Comparison of ENCODE assay signal across 30 mouse cellular contexts in the genomic region with DNA sequence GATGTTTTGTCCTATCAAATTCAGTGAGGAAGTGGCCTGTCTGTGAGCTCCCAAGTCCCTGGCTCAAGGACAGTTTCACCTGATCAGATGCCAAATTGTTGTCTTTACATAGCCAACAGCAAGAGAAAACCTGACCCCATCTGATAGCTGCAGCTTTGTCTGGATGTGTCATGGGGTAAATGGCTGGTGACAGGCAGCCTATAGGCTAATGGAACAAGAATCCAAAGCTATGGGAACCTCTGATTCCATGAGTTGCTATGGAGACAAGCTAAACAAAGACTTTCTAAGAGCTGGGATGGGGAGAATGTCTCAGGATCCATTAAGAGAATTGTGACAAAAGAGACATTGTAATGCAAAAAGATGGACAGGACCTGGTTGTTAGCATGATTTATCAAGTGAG.
DNase-seq lines count a peak whose midpoint lies in the region; ATAC-seq lines count a peak whose summit lies in the region.
"Had no signal": no experiment of that assay in that cellular context is flagged by ENCODE, and none has a peak within 500 bp of the region (broad histone marks: within the 10 kb centered on the region; RNA-seq: fewer than 3 reads in every experiment).

No protein-coding gene starts in this region.

- H3K4me2 ChIP-seq in forebrain, embryonic 14.5 days (ENCODE audit: low read length), result no peak overlapping the region
- no peak overlapping the region for H3K4me2 ChIP-seq in forebrain, embryonic 12.5 days
- no peak overlapping the region for H3K4me2 ChIP-seq in midbrain, embryonic 11.5 days
- no peak overlapping the region for H3K4me2 ChIP-seq in midbrain, embryonic 15.5 days
- no peak overlapping the region for H3K4me2 ChIP-seq in midbrain, embryonic 16.5 days (ENCODE audit: low read length)
- H3K4me2 ChIP-seq: heart, embryonic 13.5 days; hindbrain, embryonic 15.5 days; limb, embryonic 15.5 days; liver, embryonic 13.5 days; neural tube, embryonic 12.5 days had no signal

- no peak overlapping the region for H3K9ac ChIP-seq in forebrain, embryonic 14.5 days (ENCODE audit: low read length)
- no peak overlapping the region for H3K9ac ChIP-seq in forebrain, embryonic 12.5 days
- H3K9ac ChIP-seq in midbrain, embryonic 11.5 days (ENCODE audit: low read length), result no peak overlapping the region
- no peak overlapping the region for H3K9ac ChIP-seq in midbrain, embryonic 15.5 days
- H3K9ac ChIP-seq in midbrain, embryonic 16.5 days (ENCODE audit: low read depth, low read length), result no peak overlapping the region
- H3K9ac ChIP-seq: heart, embryonic 13.5 days; hindbrain, embryonic 15.5 days; limb, embryonic 15.5 days; liver, embryonic 13.5 days; neural tube, embryonic 12.5 days had no signal

- H3K4me3 ChIP-seq in forebrain, embryonic 14.5 days (ENCODE audit: low read depth, low read length), result no peak overlapping the region
- H3K4me3 ChIP-seq in forebrain, embryonic 12.5 days (replicated peaks), result no peak overlapping the region
- H3K4me3 ChIP-seq in midbrain, embryonic 11.5 days (ENCODE audit: low read depth, low read length), result no peak overlapping the region
- no peak overlapping the region for H3K4me3 ChIP-seq in midbrain, embryonic 15.5 days
- H3K4me3 ChIP-seq in midbrain, embryonic 16.5 days (ENCODE audit: low read depth, low read length), result no peak overlapping the region
- H3K4me3 ChIP-seq: heart, adult 2 months; heart, embryonic 13.5 days; hindbrain, embryonic 15.5 days; limb, embryonic 10.5 days; limb, embryonic 15.5 days; liver, embryonic 13.5 days; neural tube, embryonic 12.5 days had no signal

- H3K27me3 ChIP-seq in forebrain, embryonic 14.5 days (replicated peaks; ENCODE audit: control insufficient read depth, insufficient read depth, low read length), result no peaks in the 10 kb centered on the region
- no peaks in the 10 kb centered on the region for H3K27me3 ChIP-seq in forebrain, embryonic 12.5 days
- no peaks in the 10 kb centered on the region for H3K27me3 ChIP-seq in midbrain, embryonic 11.5 days (ENCODE audit: control insufficient read depth, insufficient read depth, low read length)
- H3K27me3 ChIP-seq in midbrain, embryonic 15.5 days (replicated peaks), result no peaks in the 10 kb centered on the region
- no peaks in the 10 kb centered on the region for H3K27me3 ChIP-seq in midbrain, embryonic 16.5 days (ENCODE audit: control insufficient read depth, insufficient read depth, low read depth, low read length)
- H3K27me3 ChIP-seq: heart, embryonic 13.5 days; hindbrain, embryonic 15.5 days; limb, embryonic 15.5 days; liver, embryonic 13.5 days; neural tube, embryonic 12.5 days had no signal

- ATAC-seq in forebrain, embryonic 14.5 days, result no peak
- no peak for ATAC-seq in forebrain, embryonic 12.5 days (ENCODE audit: low FRiP score)
- ATAC-seq in midbrain, embryonic 11.5 days (ENCODE audit: low FRiP score), result peak; percentile 73
- ATAC-seq in midbrain, embryonic 15.5 days (replicated peaks), result no peak; the same call in 1 of the 2 replicates
- 0 out of 2 replicates have a peak, but pooled peaks have one; percentile 39 for ATAC-seq in midbrain, embryonic 16.5 days
- ATAC-seq: forebrain, embryonic 16.5 days; lung, postnatal 0 days had no signal

- H3K27ac ChIP-seq in forebrain, embryonic 14.5 days (ENCODE audit: low read depth, low read length), result no peak overlapping the region
- H3K27ac ChIP-seq in forebrain, embryonic 12.5 days, result no peak overlapping the region
- H3K27ac ChIP-seq in midbrain, embryonic 11.5 days (ENCODE audit: low read depth, low read length), result no peak overlapping the region
- no peak overlapping the region for H3K27ac ChIP-seq in midbrain, embryonic 15.5 days
- no peak overlapping the region for H3K27ac ChIP-seq in midbrain, embryonic 16.5 days (ENCODE audit: low read length)
- H3K27ac ChIP-seq: heart, adult 2 months; heart, embryonic 13.5 days; hindbrain, embryonic 15.5 days; limb, embryonic 10.5 days; limb, embryonic 15.5 days; liver, embryonic 13.5 days; macrophage; neural tube, embryonic 12.5 days; stomach, postnatal 0 days had no signal

- H3K4me1 ChIP-seq in forebrain, embryonic 14.5 days (ENCODE audit: control insufficient read depth, insufficient read depth, low read length), result no peaks in the 10 kb centered on the region
- H3K4me1 ChIP-seq in forebrain, embryonic 12.5 days, result no peaks in the 10 kb centered on the region; the same call in 1 of the 2 replicates
- no peaks in the 10 kb centered on the region; the same call in 1 of the 2 replicates for H3K4me1 ChIP-seq in midbrain, embryonic 11.5 days (ENCODE audit: control insufficient read depth, insufficient read depth, low read length)
- H3K4me1 ChIP-seq in midbrain, embryonic 15.5 days, result no peaks in the 10 kb centered on the region
- H3K4me1 ChIP-seq in midbrain, embryonic 16.5 days (ENCODE audit: control insufficient read depth, insufficient read depth, low read length), result no peaks in the 10 kb centered on the region
- H3K4me1 ChIP-seq: heart, embryonic 13.5 days; hindbrain, embryonic 15.5 days; limb, embryonic 10.5 days; limb, embryonic 15.5 days; liver, embryonic 13.5 days; neural tube, embryonic 12.5 days had no signal

- no peaks in the 10 kb centered on the region for H3K9me3 ChIP-seq in forebrain, embryonic 14.5 days (replicated peaks; ENCODE audit: control insufficient read depth, low read length)
- no peaks in the 10 kb centered on the region for H3K9me3 ChIP-seq in forebrain, embryonic 12.5 days
- no peaks in the 10 kb centered on the region for H3K9me3 ChIP-seq in midbrain, embryonic 11.5 days (ENCODE audit: control insufficient read depth, low read length)
- H3K9me3 ChIP-seq in midbrain, embryonic 15.5 days, result no peaks in the 10 kb centered on the region
- H3K9me3 ChIP-seq in midbrain, embryonic 16.5 days (replicated peaks; ENCODE audit: control insufficient read depth, low read length, poor library complexity, severe bottlenecking), result no peaks in the 10 kb centered on the region
- H3K9me3 ChIP-seq: G1E; heart, embryonic 13.5 days; hindbrain, embryonic 15.5 days; limb, embryonic 10.5 days; limb, embryonic 15.5 days; liver, embryonic 13.5 days; neural tube, embryonic 12.5 days had no signal

- DNase-seq in forebrain, embryonic 14.5 days (ENCODE audit: low spot score), result peak; percentile 5
- no peak for DNase-seq in midbrain, embryonic 11.5 days (ENCODE audit: low spot score, missing footprints)
- peak; percentile 4 for DNase-seq in ZHBTc4 (ENCODE audit: low read depth, low spot score)
- DNase-seq in lung, postnatal 36 days, result no peak
- DNase-seq: adrenal gland, postnatal 14 days; cerebellum, adult 11-12 months; cerebellum, adult 9-11 months; heart, adult 2 months; heart, postnatal 10 days; kidney, adult 18-20 months; kidney, postnatal 4 days; layer of hippocampus, postnatal 36 days; liver, embryonic 13.5 days; lung, adult 18-20 months; right cerebral cortex, postnatal 4 days; thymus, adult 18-20 months; thymus, postnatal 25 days had no signal

- H3K36me3 ChIP-seq in forebrain, embryonic 14.5 days (ENCODE audit: control insufficient read depth, insufficient read depth, low read length), result no peaks in the 10 kb centered on the region
- H3K36me3 ChIP-seq in forebrain, embryonic 12.5 days (replicated peaks), result no peaks in the 10 kb centered on the region
- no peaks in the 10 kb centered on the region for H3K36me3 ChIP-seq in midbrain, embryonic 11.5 days (ENCODE audit: control insufficient read depth, insufficient read depth, low read length)
- no peaks in the 10 kb centered on the region for H3K36me3 ChIP-seq in midbrain, embryonic 15.5 days (replicated peaks)
- H3K36me3 ChIP-seq in midbrain, embryonic 16.5 days (ENCODE audit: control insufficient read depth, insufficient read depth, low read length), result no peaks in the 10 kb centered on the region
- H3K36me3 ChIP-seq: G1E; heart, embryonic 13.5 days; hindbrain, embryonic 15.5 days; limb, embryonic 10.5 days; limb, embryonic 15.5 days; liver, embryonic 13.5 days; neural tube, embryonic 12.5 days had no signal

Comparison
In these comparisons a context has a peak if more than half of its experiments do, and no peak if none do; other contexts are left out.
1. ATAC-seq: peak in midbrain, embryonic 11.5 days (single experiment) and midbrain, embryonic 16.5 days (single experiment); none in forebrain, embryonic 14.5 days (single experiment), forebrain, embryonic 12.5 days (single experiment) and midbrain, embryonic 15.5 days (single experiment).
2. DNase-seq: peak in forebrain, embryonic 14.5 days (single experiment) and ZHBTc4 (single experiment); none in midbrain, embryonic 11.5 days (single experiment) and lung, postnatal 36 days (single experiment).